Mouse (Mus musculus) olfactory bulb, adult 2 months (tissue): ENCODE results near the gene Pih1d1.

ENCODE experiments used
- CTCF ChIP-seq: fragments of 200-500 bp; IDR thresholded peaks from 2 replicates; pipeline ENCODE4 v1.5.1; 2012; ENCODE audit warnings: low read depth, mild to moderate bottlenecking, low read length, moderate library complexity; ENCODE audit not compliant: insufficient read depth
- POLR2A ChIP-seq: fragments of 200-500 bp; IDR thresholded peaks from 2 replicates; pipeline ENCODE4 v1.6.1; 2012; ENCODE audit warnings: mild to moderate bottlenecking, low read depth, low read length, moderate library complexity; ENCODE audit not compliant: insufficient read depth

- TF ChIP-seq CTCF (no peak), POLR2A (no peak)
Measured at GRCm38 (mm10) chr7:45129776-45130512, 24.2 kb upstream of the Pih1d1 start.
